Mouse (Mus musculus): ENCODE data around the gene Nckap5.

GRCm38 (mm10) chr1:126747914-126748313 is 82.7 kb downstream of the Nckap5 start:
- TF ChIP-seq GATA1 (IDR thresholded peaks at IDR 0.05; ENCODE audit: low read depth, low read length) (no peak), CTCF (IDR thresholded peaks at IDR 0.05 in 2 of 3, conservative IDR thresholded peaks at IDR 0.05 in 1 of 3; ENCODE audit: control insufficient read depth in 1 of 3, insufficient read depth in 1 of 3, low read depth in 2 of 3, low read length in 3 of 3, poor library complexity in 1 of 3, severe bottlenecking in 1 of 3) (no peak), POLR2A (IDR thresholded peaks at IDR 0.05; ENCODE audit: control insufficient read depth in 1 of 2, insufficient read depth in 1 of 2, low read depth in 1 of 2, low read length in 2 of 2, poor library complexity in 1 of 2) (no peak), UBTF (IDR thresholded peaks at IDR 0.05; ENCODE audit: borderline replicate concordance, insufficient read depth, low read depth, low read length) (no peak), EP300 (IDR thresholded peaks at IDR 0.05; ENCODE audit: low read depth in 1 of 2, low read length in 2 of 2) (no peak), KAT2A (conservative IDR thresholded peaks at IDR 0.05; ENCODE audit: low read depth, low read length) (no peak), SMC3 (IDR thresholded peaks at IDR 0.05; ENCODE audit: low read depth, low read length) (no peak), USF1 (IDR thresholded peaks at IDR 0.05; ENCODE audit: low read depth, low read length) (no peak), BHLHE40 (IDR thresholded peaks at IDR 0.05; ENCODE audit: borderline replicate concordance, low read depth, low read length) (no peak), MAX (IDR thresholded peaks at IDR 0.05; ENCODE audit: low read length) (no peak)

Measured in MEL (cell line).